In the genomic region with DNA sequence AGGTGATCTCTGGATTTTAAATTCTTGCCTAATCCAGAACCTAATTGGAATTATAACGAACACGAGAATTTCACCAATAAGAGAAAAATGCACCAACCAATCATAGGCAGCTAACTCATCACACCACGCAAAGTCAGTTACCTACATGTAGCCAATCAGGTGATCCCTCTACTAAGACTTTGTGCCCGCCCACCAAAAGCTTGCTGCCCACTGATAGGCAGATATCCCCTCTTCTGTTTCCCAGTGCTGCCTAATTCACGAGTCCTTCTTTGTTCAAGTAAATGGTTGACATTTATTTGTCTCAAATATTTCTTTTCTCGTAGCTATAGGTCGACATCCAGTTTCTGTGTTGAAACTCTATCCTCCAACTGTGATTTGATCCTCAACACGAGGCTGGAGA, we compare ENCODE assay signal across 17 mouse cellular contexts. TPM values are rescaled to one million over a fixed set of nuclear protein-coding genes. Genes with fewer than 3 reads are reported as not detected.
"Had no signal": no experiment of that assay in that cellular context is flagged by ENCODE, and none has a peak within 500 bp of the region (broad histone marks: within the 10 kb centered on the region; RNA-seq: fewer than 3 reads in every experiment).

No protein-coding gene starts in this region.

- H3K36me3 ChIP-seq: liver, embryonic 13.5 days; liver, embryonic 15.5 days; midbrain, embryonic 13.5 days; midbrain, embryonic 15.5 days; neural tube, embryonic 12.5 days; stomach, embryonic 15.5 days had no signal

- H3K9me3 ChIP-seq: liver, embryonic 13.5 days; liver, embryonic 15.5 days; megakaryocyte, embryonic 14.5 days; midbrain, embryonic 13.5 days; midbrain, embryonic 15.5 days; neural tube, embryonic 12.5 days; stomach, embryonic 15.5 days had no signal

- H3K27ac ChIP-seq: liver, embryonic 13.5 days; liver, embryonic 15.5 days; macrophage; midbrain, embryonic 13.5 days; midbrain, embryonic 15.5 days; neural tube, embryonic 12.5 days; stomach, embryonic 15.5 days; stomach, postnatal 0 days had no signal

- H3K4me1 ChIP-seq: liver, embryonic 15.5 days; stomach, embryonic 15.5 days had no signal

- H3K9ac ChIP-seq: liver, embryonic 13.5 days; liver, embryonic 15.5 days; liver, postnatal 0 days; stomach, embryonic 15.5 days had no signal

- DNase-seq: liver, embryonic 13.5 days; liver, postnatal 0 days; lung, adult 2 months; lung, postnatal 14 days; lung, postnatal 36 days; retina, postnatal 1 day; right cerebral cortex, adult 18-20 months; right cerebral cortex, postnatal 14 days; thymus, postnatal 4 days had no signal

- ATAC-seq: liver, postnatal 0 days had no signal

RNA-seq across cellular contexts. Expression of a gene that starts 0.6 kb away (rescaled TPM):
- polyA plus RNA-seq: liver, embryonic 13.5 days; liver, embryonic 15.5 days had no signal
